Mouse (Mus musculus): Measurements from ENCODE around the gene Clec12b.

- TF ChIP-seq HCFC1 (IDR thresholded peaks at IDR 0.05; ENCODE audit: low read depth, low read length) (no peak), POLR2A (IDR thresholded peaks at IDR 0.05; ENCODE audit: low read depth, low read length) (no peak)
These were observed 52.0 kb downstream of the Clec12b start for GRCm38 (mm10) chr6:129333674-129334078.
